Mouse (Mus musculus) thymus, postnatal 4 days (tissue): Measurements from ENCODE around the gene Olfr713.

Source experiments
- DNase-seq: peaks from one replicate; pipeline ENCODE4 v3.0.0; 2021

Gene Olfr713

DNA sequence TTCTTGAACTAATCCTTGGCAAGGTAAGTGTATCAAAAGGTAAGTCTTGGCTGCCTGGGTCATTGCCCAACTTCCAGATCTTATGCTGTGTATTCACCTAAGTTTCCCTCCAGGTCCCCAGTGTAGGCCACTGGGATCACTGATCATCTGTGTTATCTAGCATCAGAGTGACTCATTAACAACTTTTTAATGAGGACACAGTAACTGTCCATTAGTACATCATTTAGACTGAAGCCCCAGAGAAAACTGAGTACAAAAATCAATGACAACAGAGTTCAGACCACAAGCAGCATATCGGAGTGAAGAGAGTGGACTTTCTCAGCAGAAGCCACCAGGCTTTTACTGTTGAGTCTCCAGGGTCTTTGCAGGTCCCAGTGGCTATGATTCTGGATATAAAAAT, at the start of gene Olfr713:
Gene Olfr713, plus strand, starts transcription at position 301 of the 400 bp plus-strand sequence.
- DNase-seq, result no peak

- no peak for DNase-seq
Measured at GRCm38 (mm10) chr7:106985236-106985635, 45.7 kb upstream of the Olfr713 start.

DNA sequence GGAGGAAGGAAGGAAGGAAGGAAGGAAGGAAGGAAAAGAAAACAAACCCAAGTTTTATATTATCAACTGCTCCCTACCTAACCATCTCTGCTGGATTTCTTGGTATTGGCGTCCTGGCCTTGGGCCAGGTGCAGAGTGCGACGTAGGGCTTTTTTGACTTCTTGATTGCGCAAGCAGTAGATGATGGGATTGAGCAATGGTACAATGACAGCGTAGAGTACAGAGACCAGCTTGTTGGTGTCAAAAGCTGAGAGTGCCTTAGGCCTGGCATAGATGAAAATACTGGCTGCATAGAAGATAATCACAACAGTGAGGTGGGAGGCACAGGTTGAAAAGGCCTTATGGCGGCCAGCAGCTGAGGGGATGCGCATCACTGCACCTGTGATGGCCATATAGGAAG, 30.2 kb upstream of the Olfr713 start:
- DNase-seq, result no peak

DNA sequence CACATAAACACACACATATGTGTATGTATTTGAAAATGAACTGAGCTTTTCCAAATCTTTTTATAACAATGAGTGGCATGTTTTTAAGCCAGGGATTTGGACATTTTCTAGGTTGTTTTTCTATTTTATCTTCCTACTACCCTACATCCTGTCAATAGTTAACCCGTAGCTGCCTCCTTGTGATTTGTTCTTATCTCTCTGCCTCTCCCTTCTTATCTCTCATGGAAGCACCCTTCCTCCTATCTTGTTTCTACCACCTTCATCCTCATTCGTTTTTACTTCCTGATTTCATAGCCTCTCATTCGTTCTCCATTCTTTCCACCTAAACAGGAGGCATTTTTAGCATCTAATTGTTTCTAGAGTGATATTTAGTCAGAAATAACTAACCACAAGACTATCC, 26.8 kb upstream of the Olfr713 start:
- no peak for DNase-seq

DNA sequence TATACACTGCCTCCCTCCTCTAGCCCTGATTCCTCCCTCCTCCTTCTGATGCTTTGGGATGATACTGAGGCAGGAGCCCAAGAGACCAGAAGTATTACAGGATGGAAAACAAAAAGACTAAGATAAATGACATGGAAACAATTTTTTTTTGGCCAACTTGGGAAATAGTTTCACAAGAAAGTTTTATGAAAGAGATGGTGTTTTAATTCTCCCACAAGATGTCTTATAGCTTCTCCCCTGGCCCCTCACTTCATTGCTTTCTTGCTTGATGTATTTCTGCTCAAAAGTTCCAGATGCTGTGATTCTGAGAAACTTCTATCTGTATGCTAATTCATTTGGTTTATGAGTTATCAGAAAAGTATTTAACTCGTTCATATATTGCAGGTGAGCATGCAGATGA, 25.0 kb upstream of the Olfr713 start, which contains the start of gene Olfr2:
Gene Olfr2, minus strand, starts transcription at position 101 of the 400 bp plus-strand sequence.
- no peak for DNase-seq

DNA sequence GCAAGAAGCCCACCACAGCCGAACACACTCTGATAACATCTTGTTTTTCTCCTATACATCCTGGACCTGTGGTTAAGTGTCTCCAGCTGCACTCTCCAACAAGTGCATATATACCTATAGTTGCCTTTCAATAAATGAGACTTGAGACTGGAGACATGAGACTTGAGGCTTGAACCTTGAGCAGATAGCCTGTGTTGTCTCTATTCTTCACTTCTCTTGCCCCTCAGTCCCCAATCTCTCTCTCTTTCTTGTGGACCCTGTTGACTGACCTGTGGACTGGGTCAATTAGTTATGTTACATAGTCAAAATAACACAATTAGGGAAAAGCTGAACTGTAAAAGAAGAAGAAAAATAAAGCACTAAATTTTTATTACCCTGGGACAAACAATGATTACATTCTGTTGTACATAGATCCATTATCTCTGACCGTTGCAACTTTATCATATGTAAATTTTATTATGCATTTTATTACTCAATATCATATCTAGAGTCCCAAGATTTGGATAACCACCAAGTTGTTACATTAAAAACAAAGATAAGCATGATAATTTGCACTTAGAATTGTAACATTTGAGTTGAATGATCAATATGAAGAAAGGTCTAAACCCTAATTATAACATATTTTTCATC, 9.1 kb downstream of the Olfr713 start:
- DNase-seq, result no peak

DNA sequence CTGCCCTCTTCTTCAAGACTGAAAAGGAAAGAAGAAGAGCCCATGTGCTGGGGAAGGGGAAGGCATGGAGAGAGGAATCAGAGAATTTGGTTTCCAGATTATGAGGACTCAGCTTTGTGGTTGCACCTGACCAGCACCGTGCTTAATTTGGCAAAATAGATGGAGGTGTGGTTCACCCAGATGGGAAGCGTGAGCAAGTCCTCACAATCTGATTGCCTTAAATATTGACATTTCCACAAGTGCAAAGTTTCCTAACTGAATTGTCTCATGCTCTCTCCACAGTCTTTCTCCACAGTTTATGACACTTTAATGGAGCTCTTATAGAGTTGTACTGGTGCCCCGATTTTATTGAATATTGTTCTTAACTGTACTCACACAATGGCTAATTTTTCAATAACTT, 12.2 kb downstream of the Olfr713 start:
- DNase-seq, result no peak

GRCm38 (mm10) chr7:107044407-107044806, 13.4 kb downstream of the Olfr713 start:
- DNase-seq, result no peak

DNA sequence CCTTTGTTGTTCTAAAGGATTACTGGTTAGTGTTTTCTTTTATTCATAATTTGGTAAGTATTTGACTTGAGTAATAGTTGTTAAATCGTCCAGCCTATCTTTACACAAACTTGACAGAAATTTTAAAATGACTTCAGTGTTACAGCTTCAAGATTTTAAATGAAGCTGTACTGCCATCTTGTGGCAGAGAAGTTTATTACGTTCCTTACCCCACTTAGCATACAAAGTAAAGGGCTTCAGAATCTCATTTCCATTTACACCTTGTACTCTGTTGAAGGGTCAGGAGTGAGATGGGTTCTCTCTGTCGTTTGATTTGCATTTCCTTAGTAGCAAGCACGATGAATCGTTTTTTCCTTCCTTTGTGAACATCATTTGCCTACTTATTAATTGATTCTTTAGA, 14.9 kb downstream of the Olfr713 start:
- peak; percentile 23 for DNase-seq

GRCm38 (mm10) chr7:107047578-107047977, 16.6 kb downstream of the Olfr713 start:
- DNase-seq, result no peak

DNA sequence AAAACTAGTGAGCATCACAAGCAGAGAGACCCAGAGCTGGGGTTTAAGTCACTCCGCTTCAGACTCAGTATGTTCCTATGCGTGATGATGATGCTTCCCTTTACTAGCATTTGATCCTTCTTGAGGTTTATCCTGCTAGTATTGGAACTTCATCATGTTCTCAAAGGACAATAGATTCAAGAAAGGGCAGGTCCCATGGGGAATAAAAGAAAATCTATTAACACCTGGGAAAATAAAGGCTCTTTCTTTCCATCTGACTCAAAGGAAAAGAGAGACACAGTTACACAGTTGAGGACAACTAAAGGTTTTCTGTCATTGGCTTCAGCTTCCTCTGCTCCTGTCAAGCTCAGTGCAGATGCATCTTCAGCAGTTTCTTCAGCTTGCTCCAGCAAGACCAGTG, 39.7 kb downstream of the Olfr713 start, which contains the start of gene Olfr714:
Gene Olfr714, plus strand, starts transcription at position 301 of the 400 bp plus-strand sequence.
- DNase-seq, result no peak
